Mouse (Mus musculus): ENCODE results near the gene Gm49405.

The Gm49405 gene

GRCm38 (mm10) chr19:4052516-4053030 is 52.1 kb downstream of the Gm49405 start:
- no peak for DNase-seq

- no peak for DNase-seq
Observed at GRCm38 (mm10) chr19:4054613-4055012, 54.2 kb downstream of the Gm49405 start.

Measured in embryo, embryonic 11 days (tissue).